Mouse (Mus musculus) lung, postnatal 0 days (tissue): ENCODE measurements around the gene Itgav. TPM values are rescaled to one million over a fixed set of nuclear protein-coding genes. Genes with fewer than 3 reads are reported as not detected.
A peak's percentile ranks its signal among the peaks of the same experiment; 100 is the strongest.

Source experiments
- ATAC-seq: fragments of 200-750 bp; cut with Nextera tagmentation; 2 replicates; pipeline ENCODE4 v1.8.0; 2017; ENCODE audit warnings: moderate library complexity
- DNase-seq: peaks from one replicate; pipeline ENCODE4 v3.0.0-alpha.2; 2016; ENCODE audit warnings: low spot score
- H3K27ac ChIP-seq: fragments of 300-500 bp; sonication (generic); 2 replicates; pipeline ENCODE4 v1.5.1; 2014; ENCODE audit warnings: antibody characterized with exemption, mild to moderate bottlenecking, low read length, mixed read lengths
- H3K27me3 ChIP-seq: fragments of 300-500 bp; sonication (generic); replicated peaks from 2 replicates; pipeline ENCODE4 v1.6.1; 2014; ENCODE audit warnings: low read length, mixed read lengths; ENCODE audit not compliant: insufficient read depth
- H3K36me3 ChIP-seq: fragments of 300-500 bp; sonication (generic); 2 replicates; pipeline ENCODE4 v1.6.1; 2014; ENCODE audit warnings: low read length, mixed read lengths; ENCODE audit not compliant: insufficient read depth
- H3K4me1 ChIP-seq: fragments of 300-500 bp; sonication (generic); 2 replicates; pipeline ENCODE4 v1.6.1; 2014; ENCODE audit warnings: antibody characterized with exemption, low read depth, low read length, mixed read lengths; ENCODE audit not compliant: insufficient read depth
- H3K4me2 ChIP-seq: fragments of 300-500 bp; sonication (generic); replicated peaks from 2 replicates; pipeline ENCODE4 v1.6.1; 2014; ENCODE audit warnings: low read depth, mild to moderate bottlenecking, low read length, moderate library complexity, mixed read lengths
- H3K4me3 ChIP-seq: fragments of 300-500 bp; sonication (generic); 2 replicates; pipeline ENCODE4 v1.5.1; 2014; ENCODE audit warnings: low read depth, low read length
- H3K9ac ChIP-seq: fragments of 300-500 bp; sonication (generic); replicated peaks from 2 replicates; pipeline ENCODE4 v1.6.1; 2014; ENCODE audit warnings: low read depth, mild to moderate bottlenecking
- H3K9me3 ChIP-seq: fragments of 300-500 bp; sonication (generic); 2 replicates; pipeline ENCODE4 v1.6.1; 2016; ENCODE audit warnings: low read length, mixed read lengths
- CTCF ChIP-seq: IDR thresholded peaks from 2 replicates; pipeline ENCODE4 v1.5.1; 2016; ENCODE audit warnings: antibody characterized with exemption, mild to moderate bottlenecking
- EP300 ChIP-seq: IDR thresholded peaks from 2 replicates; pipeline ENCODE4 v1.6.1; 2016; ENCODE audit warnings: antibody characterized with exemption, mild to moderate bottlenecking, control low read depth
- WGBS: fragments of 180-500 bp; shearing (Covaris S2); extraction: QIAGEN DNeasy Blood & Tissue Kit; methylation state at CpG from one replicate; pipeline ENCODE4 v1.1.7; 2014; 5-methylcytosine and 5-hydroxymethylcytosine counted together
- polyA plus RNA-seq: library from polyadenylated mRNA; unstranded; fragments of >200 nt; fragmentation: Nextera tagmentation; extraction: Ambion mirVana; gene quantifications from 2 replicates; pipeline ENCODE4 v1.2.1, GENCODE M21; 2015

Gene Itgav
- 90.8 and 94.5 TPM in 2 replicates for polyA plus RNA-seq

DNA sequence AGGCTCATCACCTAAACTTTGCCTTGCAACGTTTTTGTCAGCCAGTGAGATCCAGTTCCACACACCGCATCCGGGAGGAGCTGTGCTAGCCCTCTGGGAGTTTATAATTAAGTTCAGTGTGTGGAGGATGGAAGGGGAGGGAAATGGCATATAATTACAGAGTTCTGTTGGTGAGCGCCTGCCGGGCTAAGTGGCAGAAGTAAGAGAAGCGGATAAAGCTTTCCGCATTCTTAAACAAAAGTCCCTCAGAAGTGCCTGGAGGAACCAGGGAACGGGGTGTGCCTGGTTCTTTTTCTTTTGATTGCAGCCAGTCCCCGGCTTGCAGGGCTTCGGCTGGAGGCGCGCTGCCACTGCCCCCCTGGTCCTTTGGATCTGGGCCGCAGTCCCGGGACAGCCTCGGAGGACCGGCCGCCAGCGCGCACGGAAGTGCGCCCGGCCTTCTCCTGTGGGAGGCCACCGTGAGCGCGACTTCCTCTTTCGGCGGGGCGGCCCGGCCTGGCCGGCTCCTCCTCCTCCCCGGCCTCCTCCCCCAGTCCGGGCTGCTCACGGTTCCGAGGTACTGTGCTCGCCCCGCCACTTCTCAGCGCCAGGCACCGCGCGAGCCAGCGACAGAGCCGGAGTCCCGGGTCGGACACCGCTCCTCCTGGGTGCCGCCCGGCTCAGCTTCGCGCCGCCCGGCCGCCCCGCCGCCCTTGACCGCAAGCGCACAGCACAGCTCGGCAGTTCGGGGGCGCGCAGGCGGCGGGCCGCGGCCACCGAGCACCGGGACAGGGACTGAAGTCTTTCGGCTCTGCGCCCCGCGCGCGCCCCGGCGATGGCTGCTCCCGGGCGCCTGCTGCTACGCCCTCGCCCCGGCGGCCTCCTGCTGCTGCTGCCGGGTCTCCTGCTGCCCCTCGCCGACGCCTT is at the start of gene Itgav:
TSS of gene Itgav (plus strand) at position 477 of the 906 bp plus-strand sequence.
- WGBS: under 1% methylated on average over 56 of the region's 84 CpGs
- peaks cover 5% of the 10 kb centered on the region for H3K4me1 ChIP-seq
- no peaks in the 10 kb centered on the region for H3K9me3 ChIP-seq
- ATAC-seq (peak; percentile 99), DNase-seq (peak; percentile 94)
- H3K27me3 ChIP-seq: no peaks in the 10 kb centered on the region
- peak within 1 kb of the TSS; percentile 83 for H3K9ac ChIP-seq
- H3K27ac ChIP-seq: peak within 1 kb of the TSS; percentile 96
- no peaks in the 10 kb centered on the region for H3K36me3 ChIP-seq
- H3K4me3 ChIP-seq: peak within 1 kb of the TSS; percentile 93
- TF ChIP-seq EP300 (no peak), CTCF (peak; percentile 30)
- peak within 1 kb of the TSS; percentile 75 for H3K4me2 ChIP-seq

DNA sequence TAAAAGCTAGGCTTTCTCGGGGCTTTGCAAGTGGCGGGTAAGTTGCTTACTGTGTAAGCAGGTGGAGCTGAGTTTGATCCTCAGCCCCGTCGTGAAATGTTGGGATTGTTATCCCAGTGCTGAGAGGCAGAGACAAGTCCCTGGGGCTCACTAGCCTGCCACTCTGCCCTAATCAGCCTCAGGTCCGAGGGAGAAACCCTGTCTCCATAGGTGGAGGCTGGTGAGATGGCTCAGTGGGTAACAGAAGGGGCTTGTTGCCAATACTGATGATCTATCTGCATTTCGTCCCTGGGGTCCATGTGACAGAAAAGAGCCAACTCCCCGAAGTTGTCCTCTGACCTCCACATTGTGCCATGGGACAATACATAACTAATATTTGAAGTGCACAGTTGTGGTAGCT is 49.8 kb upstream of the Itgav start:
- no peak for ATAC-seq
- H3K4me3 ChIP-seq: no peak overlapping the region
- no peak overlapping the region for H3K4me2 ChIP-seq

DNA sequence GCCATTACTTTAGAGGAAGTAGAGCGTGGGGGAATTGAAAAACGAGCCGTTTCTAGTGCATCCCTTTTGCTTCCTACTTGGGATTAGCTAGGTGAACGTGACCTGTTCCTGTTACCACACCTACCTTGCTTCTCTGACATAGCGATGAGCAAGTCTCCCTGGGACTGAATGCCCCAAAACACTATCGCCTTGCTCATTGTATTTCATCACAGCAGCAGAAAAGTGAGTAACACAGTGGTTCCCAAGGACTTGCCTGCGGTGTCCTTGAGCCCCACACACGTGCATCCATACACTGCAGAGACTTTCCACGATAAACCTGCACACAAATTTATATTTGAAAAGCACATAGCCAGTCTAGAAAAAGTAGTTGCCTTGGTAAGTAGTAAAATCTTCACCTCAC is 49.3 kb upstream of the Itgav start:
- WGBS: 86% methylated on average over 9 of the region's 9 CpGs
- Histone ChIP-seq H3K27ac (no peak overlapping the region), H3K4me3 (no peak overlapping the region), H3K4me1 (no peaks in the 10 kb centered on the region), H3K9me3 (no peaks in the 10 kb centered on the region), H3K4me2 (no peak overlapping the region), H3K9ac (no peak overlapping the region), H3K27me3 (no peaks in the 10 kb centered on the region), H3K36me3 (no peaks in the 10 kb centered on the region)
- TF ChIP-seq CTCF (no peak), EP300 (no peak)
- no peak for ATAC-seq
- no peak for DNase-seq

More for the DNA sequence above, 49.8 kb upstream of the Itgav start:
- DNase-seq: no peak
- WGBS: 83% methylated on average over 7 of the region's 7 CpGs
- Histone ChIP-seq H3K27me3 (no peaks in the 10 kb centered on the region), H3K4me1 (no peaks in the 10 kb centered on the region), H3K36me3 (no peaks in the 10 kb centered on the region), H3K9me3 (no peaks in the 10 kb centered on the region), H3K27ac (no peak overlapping the region), H3K9ac (no peak overlapping the region)
- TF ChIP-seq CTCF (no peak), EP300 (no peak)

DNA sequence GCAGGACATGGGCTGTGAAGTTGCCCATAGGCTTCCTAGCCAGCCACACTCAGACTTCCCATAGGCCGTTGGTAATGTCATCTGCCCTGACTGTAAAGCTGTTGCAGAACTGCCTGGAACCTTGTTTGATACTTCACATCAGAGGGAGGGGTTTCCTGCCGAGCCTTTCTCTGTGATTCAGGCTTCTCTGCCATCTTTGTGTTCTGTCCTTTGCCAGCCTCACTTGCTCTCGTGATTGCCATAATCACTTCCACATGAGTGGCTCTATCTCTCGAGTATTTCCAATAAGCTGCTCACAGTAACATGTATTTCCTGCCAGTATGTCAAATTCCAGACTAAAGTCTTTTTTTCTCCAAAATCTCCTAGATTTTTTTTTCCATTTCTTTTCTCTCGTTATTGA is 48.5 kb upstream of the Itgav start:
- DNase-seq (no peak), ATAC-seq (no peak)
- no peak overlapping the region for H3K9ac ChIP-seq
- H3K27ac ChIP-seq: no peak overlapping the region
- H3K4me2 ChIP-seq: no peak overlapping the region
- H3K4me1 ChIP-seq: no peaks in the 10 kb centered on the region
- no peak for TF ChIP-seq CTCF
- no peak for TF ChIP-seq EP300
- H3K36me3 ChIP-seq: no peaks in the 10 kb centered on the region
- H3K9me3 ChIP-seq: no peaks in the 10 kb centered on the region
- whole genome bisulfite sequencing: 48% methylated on average over 5 of the region's 5 CpGs
- H3K4me3 ChIP-seq: no peak overlapping the region
- H3K27me3 ChIP-seq: no peaks in the 10 kb centered on the region

DNA sequence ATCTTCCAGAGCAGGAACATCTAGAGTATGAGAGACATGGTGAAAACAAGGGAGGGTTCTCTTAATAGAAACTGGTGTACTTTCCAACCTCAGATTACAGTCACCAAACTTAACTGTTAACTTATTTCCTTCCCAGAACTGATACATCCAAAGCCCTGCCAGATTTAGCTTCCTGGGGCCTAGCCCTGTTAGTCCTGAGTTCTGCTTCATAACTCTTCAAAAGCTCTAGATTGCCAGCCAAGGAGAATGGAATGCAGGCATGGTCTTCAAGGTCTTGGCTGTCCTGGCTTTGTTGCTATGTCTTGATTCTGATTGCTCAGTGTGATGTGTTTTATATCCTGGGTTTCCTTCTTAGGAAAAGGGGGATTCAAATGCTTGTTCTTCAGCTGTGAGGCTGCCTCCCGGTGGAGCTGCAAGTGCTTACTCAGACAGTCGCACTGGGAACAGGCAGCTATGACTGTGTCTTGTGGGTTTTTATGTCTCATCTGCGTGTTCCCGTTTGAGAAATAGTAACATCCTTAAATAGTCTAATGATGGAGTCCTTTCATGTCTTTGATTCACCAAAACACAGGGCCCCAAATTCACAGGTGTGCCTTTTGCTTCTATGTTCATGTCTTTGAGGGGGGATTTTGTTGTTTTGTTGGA is 47.8 kb upstream of the Itgav start:
- Histone ChIP-seq H3K36me3 (no peaks in the 10 kb centered on the region), H3K4me2 (no peak overlapping the region), H3K27me3 (no peaks in the 10 kb centered on the region), H3K4me3 (no peak overlapping the region), H3K27ac (no peak overlapping the region), H3K4me1 (no peaks in the 10 kb centered on the region), H3K9ac (no peak overlapping the region), H3K9me3 (no peaks in the 10 kb centered on the region)
- DNase-seq (no peak), ATAC-seq (no peak)
- 81% methylated on average over 4 of the region's 4 CpGs for WGBS
- no peak for TF ChIP-seq EP300
- TF ChIP-seq CTCF: no peak

DNA sequence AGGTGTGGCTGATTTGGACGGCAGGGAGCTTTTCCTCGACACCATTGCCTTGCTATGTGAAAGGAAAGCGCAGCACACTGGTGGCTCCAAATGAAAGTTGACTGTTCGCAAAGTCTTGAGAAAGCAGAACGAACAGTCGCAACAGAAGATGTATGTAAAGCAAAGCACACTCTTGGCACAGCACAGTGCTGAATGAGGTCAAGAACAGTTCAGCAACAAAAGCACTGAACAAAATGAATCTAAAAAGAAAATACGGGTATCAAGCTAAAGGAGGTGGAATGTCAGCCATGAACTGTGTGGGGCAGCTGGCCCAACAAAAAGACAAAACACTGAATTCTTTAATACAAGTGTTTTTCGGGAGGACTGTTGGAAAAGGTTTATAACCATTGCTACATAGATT is 42.9 kb upstream of the Itgav start:
- WGBS: 57% methylated on average over 8 of the region's 8 CpGs

More for the DNA sequence above, 42.9 kb upstream of the Itgav start:
- H3K4me2 ChIP-seq: no peak overlapping the region
- no peaks in the 10 kb centered on the region for H3K27me3 ChIP-seq
- H3K4me3 ChIP-seq: no peak overlapping the region
- no peak overlapping the region for H3K9ac ChIP-seq
- H3K4me1 ChIP-seq: no peaks in the 10 kb centered on the region
- H3K9me3 ChIP-seq: no peaks in the 10 kb centered on the region
- H3K36me3 ChIP-seq: no peaks in the 10 kb centered on the region
- TF ChIP-seq EP300 (no peak), CTCF (no peak)
- DNase-seq (peak; percentile 27), ATAC-seq (peak; percentile 35)
- H3K27ac ChIP-seq: no peak overlapping the region
